Mouse (Mus musculus): ENCODE measurements around the gene Zpr1. TPM values are rescaled to one million over a fixed set of nuclear protein-coding genes. Genes with fewer than 3 reads are reported as not detected.

The Zpr1 gene
- polyA plus RNA-seq, 1 experiment from 2014 or later, result 43.3 TPM

- Histone ChIP-seq H3K4me2 (ENCODE audit: low read length) (peak overlapping the region; percentile 64), H3K27ac (no peak overlapping the region)
- peak; percentile 88 for ATAC-seq (replicated peaks; ENCODE audit: low FRiP score, low read depth)
These were observed 43.1 kb upstream of the Zpr1 start for GRCm38 (mm10) chr9:46229573-46230449.

GRCm38 (mm10) chr9:46230450-46230975, 42.4 kb upstream of the Zpr1 start:
- Histone ChIP-seq H3K9me3 (replicated peaks; ENCODE audit: low read length) (no peaks in the 10 kb centered on the region), H3K36me3 (ENCODE audit: insufficient read depth, low read length) (no peaks in the 10 kb centered on the region), H3K27ac (no peak overlapping the region), H3K4me2 (ENCODE audit: low read length) (peak overlapping the region; percentile 64), H3K4me3 (replicated peaks; ENCODE audit: low read depth, low read length) (peak overlapping the region; percentile 26), H3K9ac (ENCODE audit: low read depth, low read length) (peak overlapping the region; percentile 47; the same call in 1 of the 2 replicates), H3K27me3 (ENCODE audit: insufficient read depth, low read length) (no peaks in the 10 kb centered on the region), H3K4me1 (replicated peaks; ENCODE audit: insufficient read depth, low read length) (peaks cover 6% of the 10 kb centered on the region; the same call in 1 of the 2 replicates)
- ATAC-seq (replicated peaks; ENCODE audit: low FRiP score, low read depth) (no peak), DNase-seq (ENCODE audit: low spot score) (no peak)
- TF ChIP-seq CTCF (IDR thresholded peaks at IDR 0.05; ENCODE audit: low read depth), result no peak
- WGBS, result 8% methylated on average over 13 of the region's 13 CpGs

More at GRCm38 (mm10) chr9:46229573-46230449, 43.1 kb upstream of the Zpr1 start:
- H3K36me3 ChIP-seq (ENCODE audit: insufficient read depth, low read length), result no peaks in the 10 kb centered on the region
- DNase-seq (ENCODE audit: low spot score), result peak; percentile 95
- H3K4me3 ChIP-seq (replicated peaks; ENCODE audit: low read depth, low read length), result peak overlapping the region; percentile 26
- peaks cover 6% of the 10 kb centered on the region; the same call in 1 of the 2 replicates for H3K4me1 ChIP-seq (replicated peaks; ENCODE audit: insufficient read depth, low read length)
- H3K9ac ChIP-seq (ENCODE audit: low read depth, low read length), result peak overlapping the region; percentile 47
- peak; percentile 90 for TF ChIP-seq CTCF (IDR thresholded peaks at IDR 0.05; ENCODE audit: low read depth)
- 15% methylated on average over 37 of the region's 37 CpGs for WGBS
- no peaks in the 10 kb centered on the region for H3K27me3 ChIP-seq (ENCODE audit: insufficient read depth, low read length)
- H3K9me3 ChIP-seq (replicated peaks; ENCODE audit: low read length), result no peaks in the 10 kb centered on the region

DNA sequence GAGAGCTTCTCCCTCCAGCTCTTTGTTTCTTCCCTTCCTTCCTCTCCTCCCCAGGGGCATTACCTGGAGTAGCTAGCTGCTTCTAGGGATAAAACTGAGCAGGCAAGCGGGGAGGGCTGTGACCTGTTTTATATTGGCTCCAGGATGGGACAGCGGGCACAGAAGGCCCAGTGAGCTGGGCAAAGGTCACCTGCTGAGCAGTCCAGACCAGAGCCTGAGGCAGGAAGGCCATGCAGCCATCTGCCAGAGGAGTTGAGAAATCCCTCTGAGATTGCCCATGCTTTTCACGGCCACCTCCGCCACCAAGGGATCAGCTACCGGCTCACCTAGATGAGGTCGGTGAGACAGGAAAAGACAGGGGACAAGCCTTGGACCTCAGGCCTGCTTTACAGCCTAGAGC, 37.7 kb upstream of the Zpr1 start:
- Histone ChIP-seq H3K27me3 (ENCODE audit: insufficient read depth, low read length) (no peaks in the 10 kb centered on the region), H3K36me3 (ENCODE audit: insufficient read depth, low read length) (no peaks in the 10 kb centered on the region), H3K4me3 (replicated peaks; ENCODE audit: low read depth, low read length) (no peak overlapping the region), H3K4me2 (ENCODE audit: low read length) (no peak overlapping the region), H3K9ac (ENCODE audit: low read depth, low read length) (no peak overlapping the region), H3K27ac (no peak overlapping the region), H3K4me1 (replicated peaks; ENCODE audit: insufficient read depth, low read length) (peaks cover 6% of the 10 kb centered on the region; the same call in 1 of the 2 replicates), H3K9me3 (replicated peaks; ENCODE audit: low read length) (no peaks in the 10 kb centered on the region)
- no peak for TF ChIP-seq CTCF (IDR thresholded peaks at IDR 0.05; ENCODE audit: low read depth)
- no peak for DNase-seq (ENCODE audit: low spot score)
- no peak for ATAC-seq (replicated peaks; ENCODE audit: low FRiP score, low read depth)
- 68% methylated on average over 6 of the region's 6 CpGs for WGBS

GRCm38 (mm10) chr9:46235596-46235648, 37.4 kb upstream of the Zpr1 start, which contains the start of gene Apoc3:
Apoc3 (minus strand) TSS chr9:46235636.
- no peak within 1 kb of the TSS for H3K4me2 ChIP-seq (ENCODE audit: low read length)
- no peak for TF ChIP-seq CTCF (IDR thresholded peaks at IDR 0.05; ENCODE audit: low read depth)
- no peak within 1 kb of the TSS for H3K4me3 ChIP-seq (replicated peaks; ENCODE audit: low read depth, low read length)
- H3K9me3 ChIP-seq (replicated peaks; ENCODE audit: low read length), result no peaks in the 10 kb centered on the region
- H3K27ac ChIP-seq, result no peak within 1 kb of the TSS
- no peak within 1 kb of the TSS for H3K9ac ChIP-seq (ENCODE audit: low read depth, low read length)
- DNase-seq (ENCODE audit: low spot score) (no peak), ATAC-seq (replicated peaks; ENCODE audit: low FRiP score, low read depth) (no peak)
- no peaks in the 10 kb centered on the region for H3K36me3 ChIP-seq (ENCODE audit: insufficient read depth, low read length)
- H3K4me1 ChIP-seq (replicated peaks; ENCODE audit: insufficient read depth, low read length), result peaks cover 4% of the 10 kb centered on the region; the same call in 1 of the 2 replicates
- H3K27me3 ChIP-seq (ENCODE audit: insufficient read depth, low read length), result no peaks in the 10 kb centered on the region

DNA sequence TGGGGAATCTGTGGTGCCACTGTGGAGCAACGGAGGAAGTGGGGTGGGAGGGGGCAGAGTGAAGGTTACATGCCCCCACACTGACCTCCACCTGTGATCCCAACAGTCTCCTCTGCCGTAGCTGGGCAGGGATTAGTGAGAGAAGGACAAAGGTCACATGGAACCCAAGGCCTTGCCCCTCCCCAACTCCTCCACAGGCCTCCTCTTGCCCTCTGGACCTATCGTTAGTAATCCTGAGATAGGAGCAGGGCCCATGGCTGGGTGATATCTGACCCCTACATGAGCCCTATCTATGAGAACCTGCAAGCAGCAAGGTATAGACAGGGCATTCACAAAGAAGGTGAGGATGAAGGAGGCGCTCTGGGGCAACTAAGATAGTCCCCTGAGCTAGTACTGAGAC, 37.2 kb upstream of the Zpr1 start:
- DNase-seq (ENCODE audit: low spot score), result no peak
- Histone ChIP-seq H3K4me3 (replicated peaks; ENCODE audit: low read depth, low read length) (no peak overlapping the region), H3K27me3 (ENCODE audit: insufficient read depth, low read length) (no peaks in the 10 kb centered on the region), H3K4me1 (replicated peaks; ENCODE audit: insufficient read depth, low read length) (peaks cover 2% of the 10 kb centered on the region; the same call in 1 of the 2 replicates), H3K4me2 (ENCODE audit: low read length) (no peak overlapping the region), H3K9ac (ENCODE audit: low read depth, low read length) (no peak overlapping the region), H3K9me3 (replicated peaks; ENCODE audit: low read length) (no peaks in the 10 kb centered on the region), H3K36me3 (ENCODE audit: insufficient read depth, low read length) (no peaks in the 10 kb centered on the region), H3K27ac (no peak overlapping the region)
- ATAC-seq (replicated peaks; ENCODE audit: low FRiP score, low read depth), result no peak
- TF ChIP-seq CTCF (IDR thresholded peaks at IDR 0.05; ENCODE audit: low read depth), result no peak
- 54% methylated on average over 4 of the region's 4 CpGs for WGBS

DNA sequence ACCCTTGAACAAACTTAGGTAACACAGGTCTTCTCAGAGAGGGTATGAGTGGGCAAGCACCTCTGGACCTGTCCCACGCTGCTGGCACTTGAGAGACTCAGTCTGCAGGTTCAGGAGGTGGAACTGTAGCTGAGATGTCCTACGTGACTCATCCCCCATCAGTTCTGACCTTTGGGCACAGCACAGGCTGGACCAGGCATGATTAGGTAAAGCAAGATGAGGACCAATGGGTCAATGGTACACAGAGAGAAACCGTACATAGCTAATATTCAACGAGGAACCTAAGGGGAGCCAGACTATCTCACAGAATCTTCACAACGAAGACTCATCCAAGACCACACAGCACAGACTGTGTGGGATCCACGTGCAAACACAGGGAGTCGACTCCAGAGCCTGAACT, 34.0 kb upstream of the Zpr1 start:
- no peak for TF ChIP-seq CTCF (IDR thresholded peaks at IDR 0.05; ENCODE audit: low read depth)
- 86% methylated on average over 7 of the region's 7 CpGs for WGBS
- H3K36me3 ChIP-seq (ENCODE audit: insufficient read depth, low read length), result no peaks in the 10 kb centered on the region
- H3K4me2 ChIP-seq (ENCODE audit: low read length), result no peak overlapping the region
- no peaks in the 10 kb centered on the region for H3K9me3 ChIP-seq (replicated peaks; ENCODE audit: low read length)
- H3K4me3 ChIP-seq (replicated peaks; ENCODE audit: low read depth, low read length), result no peak overlapping the region
- no peak overlapping the region for H3K27ac ChIP-seq
- H3K9ac ChIP-seq (ENCODE audit: low read depth, low read length), result no peak overlapping the region
- H3K27me3 ChIP-seq (ENCODE audit: insufficient read depth, low read length), result no peaks in the 10 kb centered on the region
- no peak for DNase-seq (ENCODE audit: low spot score)
- no peaks in the 10 kb centered on the region for H3K4me1 ChIP-seq (replicated peaks; ENCODE audit: insufficient read depth, low read length)
- ATAC-seq (replicated peaks; ENCODE audit: low FRiP score, low read depth), result no peak

All from kidney, postnatal 0 days (tissue).